Mouse (Mus musculus): ENCODE measurements around the gene Shd. TPM values are rescaled to one million over a fixed set of nuclear protein-coding genes. Genes with fewer than 3 reads are reported as not detected.

Gene Shd
- polyA plus RNA-seq, 2 experiments: 25.8 to 58.0 TPM

GRCm38 (mm10) chr17:55976255-55976862 is 6.1 kb downstream of the Shd start:
- H3K9ac ChIP-seq (ENCODE audit: low read depth, low read length, severe bottlenecking): no peak overlapping the region
- DNase-seq (ENCODE audit: low spot score) (peak; percentile 73), ATAC-seq (ENCODE audit: low FRiP score, low read depth) (peak; percentile 41; the same call in 1 of the 2 replicates)
- no peaks in the 10 kb centered on the region for H3K27me3 ChIP-seq (ENCODE audit: control insufficient read depth, insufficient read depth, low read length)
- no peak overlapping the region for H3K4me2 ChIP-seq (replicated peaks; ENCODE audit: low read depth, low read length, severe bottlenecking)
- no peak for TF ChIP-seq POLR2A (IDR thresholded peaks at IDR 0.05; ENCODE audit: borderline replicate concordance, extremely low read depth, insufficient read depth, insufficient read length)
- no peak overlapping the region for H3K27ac ChIP-seq (replicated peaks; ENCODE audit: low read depth, low read length)
- 23% methylated on average over 12 of the region's 13 CpGs for WGBS
- H3K4me3 ChIP-seq (replicated peaks; ENCODE audit: low read length): no peak overlapping the region
- no peaks in the 10 kb centered on the region for H3K9me3 ChIP-seq (ENCODE audit: control insufficient read depth, low read length)
- peaks cover 3% of the 10 kb centered on the region for H3K36me3 ChIP-seq (ENCODE audit: control insufficient read depth, insufficient read depth, low read length)
- H3K4me1 ChIP-seq (ENCODE audit: control insufficient read depth, insufficient read depth, low read length): peaks cover 2% of the 10 kb centered on the region; the same call in 1 of the 2 replicates

- no peaks in the 10 kb centered on the region for H3K9me3 ChIP-seq (ENCODE audit: control insufficient read depth, low read length)
- H3K27me3 ChIP-seq (ENCODE audit: control insufficient read depth, insufficient read depth, low read length): no peaks in the 10 kb centered on the region
- ATAC-seq (ENCODE audit: low FRiP score, low read depth) (no peak), DNase-seq (ENCODE audit: low spot score) (no peak)
- H3K27ac ChIP-seq (replicated peaks; ENCODE audit: low read depth, low read length): no peak overlapping the region
- peaks cover 3% of the 10 kb centered on the region for H3K36me3 ChIP-seq (ENCODE audit: control insufficient read depth, insufficient read depth, low read length)
- no peaks in the 10 kb centered on the region for H3K4me1 ChIP-seq (ENCODE audit: control insufficient read depth, insufficient read depth, low read length)
- WGBS: 54% methylated on average over 3 of the region's 3 CpGs
- H3K9ac ChIP-seq (ENCODE audit: low read depth, low read length, severe bottlenecking): no peak overlapping the region
- TF ChIP-seq POLR2A (IDR thresholded peaks at IDR 0.05; ENCODE audit: borderline replicate concordance, extremely low read depth, insufficient read depth, insufficient read length): no peak
- no peak overlapping the region for H3K4me2 ChIP-seq (replicated peaks; ENCODE audit: low read depth, low read length, severe bottlenecking)
- no peak overlapping the region for H3K4me3 ChIP-seq (replicated peaks; ENCODE audit: low read length)
Observed at GRCm38 (mm10) chr17:55977301-55977700, 7.0 kb downstream of the Shd start.

- Histone ChIP-seq H3K27ac (replicated peaks; ENCODE audit: low read depth, low read length) (no peak within 1 kb of the TSS), H3K9ac (ENCODE audit: low read depth, low read length, severe bottlenecking) (peak within 1 kb of the TSS; percentile 61), H3K36me3 (ENCODE audit: control insufficient read depth, insufficient read depth, low read length) (peaks cover 3% of the 10 kb centered on the region; the same call in 1 of the 2 replicates), H3K4me3 (replicated peaks; ENCODE audit: low read length) (peak within 1 kb of the TSS; percentile 61), H3K4me2 (replicated peaks; ENCODE audit: low read depth, low read length, severe bottlenecking) (peak within 1 kb of the TSS; percentile 82), H3K27me3 (ENCODE audit: control insufficient read depth, insufficient read depth, low read length) (no peaks in the 10 kb centered on the region), H3K9me3 (ENCODE audit: control insufficient read depth, low read length) (no peaks in the 10 kb centered on the region), H3K4me1 (ENCODE audit: control insufficient read depth, insufficient read depth, low read length) (peaks cover 5% of the 10 kb centered on the region; the same call in 1 of the 2 replicates)
- TF ChIP-seq POLR2A (IDR thresholded peaks at IDR 0.05; ENCODE audit: borderline replicate concordance, extremely low read depth, insufficient read depth, insufficient read length): no peak
- peak; percentile 69 for DNase-seq (ENCODE audit: low spot score)
- WGBS: 10% methylated on average over 29 of the region's 35 CpGs
- peak; percentile 81 for ATAC-seq (ENCODE audit: low FRiP score, low read depth)
Observed at GRCm38 (mm10) chr17:55986030-55986961, 16.0 kb downstream of the Shd start, which contains the start of gene Fsd1. Fsd1 (plus strand) TSS chr17:55986509.

GRCm38 (mm10) chr17:55990278-55990898 is 20.1 kb downstream of the Shd start:
- DNase-seq (ENCODE audit: low spot score): no peak
- peaks cover 17% of the 10 kb centered on the region; the same call in 1 of the 2 replicates for H3K36me3 ChIP-seq (ENCODE audit: control insufficient read depth, insufficient read depth, low read length)
- H3K4me3 ChIP-seq (replicated peaks; ENCODE audit: low read length): no peak overlapping the region
- H3K4me2 ChIP-seq (replicated peaks; ENCODE audit: low read depth, low read length, severe bottlenecking): no peak overlapping the region
- H3K9ac ChIP-seq (ENCODE audit: low read depth, low read length, severe bottlenecking): no peak overlapping the region
- TF ChIP-seq POLR2A (IDR thresholded peaks at IDR 0.05; ENCODE audit: borderline replicate concordance, extremely low read depth, insufficient read depth, insufficient read length): no peak
- 81% methylated on average over 8 of the region's 8 CpGs for WGBS
- no peak overlapping the region for H3K27ac ChIP-seq (replicated peaks; ENCODE audit: low read depth, low read length)
- H3K9me3 ChIP-seq (ENCODE audit: control insufficient read depth, low read length): no peaks in the 10 kb centered on the region
- H3K4me1 ChIP-seq (ENCODE audit: control insufficient read depth, insufficient read depth, low read length): peaks cover 5% of the 10 kb centered on the region; the same call in 1 of the 2 replicates
- no peak for ATAC-seq (ENCODE audit: low FRiP score, low read depth)
- H3K27me3 ChIP-seq (ENCODE audit: control insufficient read depth, insufficient read depth, low read length): no peaks in the 10 kb centered on the region

- Histone ChIP-seq H3K9ac (ENCODE audit: low read depth, low read length, severe bottlenecking) (no peak overlapping the region), H3K27ac (replicated peaks; ENCODE audit: low read depth, low read length) (no peak overlapping the region), H3K9me3 (ENCODE audit: control insufficient read depth, low read length) (no peaks in the 10 kb centered on the region), H3K4me3 (replicated peaks; ENCODE audit: low read length) (no peak overlapping the region), H3K4me1 (ENCODE audit: control insufficient read depth, insufficient read depth, low read length) (no peaks in the 10 kb centered on the region), H3K36me3 (ENCODE audit: control insufficient read depth, insufficient read depth, low read length) (peaks cover 16% of the 10 kb centered on the region), H3K4me2 (replicated peaks; ENCODE audit: low read depth, low read length, severe bottlenecking) (no peak overlapping the region), H3K27me3 (ENCODE audit: control insufficient read depth, insufficient read depth, low read length) (peaks cover 11% of the 10 kb centered on the region; the same call in 1 of the 2 replicates)
- no peak for TF ChIP-seq POLR2A (IDR thresholded peaks at IDR 0.05; ENCODE audit: borderline replicate concordance, extremely low read depth, insufficient read depth, insufficient read length)
- DNase-seq (ENCODE audit: low spot score) (no peak), ATAC-seq (ENCODE audit: low FRiP score, low read depth) (no peak)
- 83% methylated on average over 15 of the region's 15 CpGs for whole genome bisulfite sequencing
Observed at GRCm38 (mm10) chr17:55996007-55996406, 25.7 kb downstream of the Shd start.

Measured in limb, embryonic 14.5 days (tissue).